Mouse (Mus musculus) stomach, embryonic 16.5 days (tissue): ENCODE measurements around the gene D5Ertd579e. TPM values are rescaled to one million over a fixed set of nuclear protein-coding genes. Genes with fewer than 3 reads are reported as not detected.

ENCODE experiments used
- ATAC-seq: fragments of 200-750 bp; cut with Nextera tagmentation; 2 replicates; pipeline ENCODE4 v1.8.0; 2017; ENCODE audit warnings: moderate number of reproducible peaks, moderate TSS enrichment; ENCODE audit not compliant: insufficient read depth, low FRiP score
- H3K27ac ChIP-seq: fragments of 300-500 bp; sonication (generic); 2 replicates; pipeline ENCODE4 v1.5.1; 2014; ENCODE audit warnings: low read length
- H3K27me3 ChIP-seq: fragments of 300-500 bp; sonication (generic); 2 replicates; pipeline ENCODE4 v1.6.1; 2014; ENCODE audit warnings: low read length, control low read depth, mixed read lengths; ENCODE audit not compliant: control insufficient read depth, insufficient read depth
- H3K36me3 ChIP-seq: fragments of 300-500 bp; sonication (generic); 2 replicates; pipeline ENCODE4 v1.6.1; 2014; ENCODE audit warnings: low read length; ENCODE audit not compliant: control insufficient read depth, insufficient read depth
- H3K4me1 ChIP-seq: fragments of 300-500 bp; sonication (generic); 2 replicates; pipeline ENCODE4 v1.6.1; 2014; ENCODE audit warnings: low read length, control low read depth, mixed read lengths; ENCODE audit not compliant: control insufficient read depth, insufficient read depth
- H3K4me2 ChIP-seq: fragments of 300-500 bp; sonication (generic); 2 replicates; pipeline ENCODE4 v1.6.1; 2014; ENCODE audit warnings: low read depth, low read length, mixed read lengths
- H3K4me3 ChIP-seq: fragments of 300-500 bp; sonication (generic); replicated peaks from 2 replicates; pipeline ENCODE4 v1.5.1; 2014; ENCODE audit warnings: mild to moderate bottlenecking, low read length
- H3K9ac ChIP-seq: fragments of 300-500 bp; sonication (generic); 2 replicates; pipeline ENCODE4 v1.6.1; 2014; ENCODE audit warnings: low read length
- H3K9me3 ChIP-seq: fragments of 300-500 bp; sonication (generic); replicated peaks from 2 replicates; pipeline ENCODE4 v1.6.1; 2016; ENCODE audit warnings: low read length, control low read depth; ENCODE audit not compliant: control insufficient read depth
- WGBS: fragments of 180-500 bp; shearing (Covaris S2); extraction: QIAGEN DNeasy Blood & Tissue Kit; methylation state at CpG from one replicate; pipeline ENCODE4 v1.1.7; 2014; 5-methylcytosine and 5-hydroxymethylcytosine counted together
- polyA plus RNA-seq: library from polyadenylated mRNA; unstranded; fragments of >200 nt; fragmentation: Nextera tagmentation; extraction: Ambion mirVana; gene quantifications from 2 replicates; pipeline ENCODE4 v1.2.1, GENCODE M21; 2015

Gene D5Ertd579e
- polyA plus RNA-seq, 1 experiment from 2014 or later = 20.5 TPM

DNA sequence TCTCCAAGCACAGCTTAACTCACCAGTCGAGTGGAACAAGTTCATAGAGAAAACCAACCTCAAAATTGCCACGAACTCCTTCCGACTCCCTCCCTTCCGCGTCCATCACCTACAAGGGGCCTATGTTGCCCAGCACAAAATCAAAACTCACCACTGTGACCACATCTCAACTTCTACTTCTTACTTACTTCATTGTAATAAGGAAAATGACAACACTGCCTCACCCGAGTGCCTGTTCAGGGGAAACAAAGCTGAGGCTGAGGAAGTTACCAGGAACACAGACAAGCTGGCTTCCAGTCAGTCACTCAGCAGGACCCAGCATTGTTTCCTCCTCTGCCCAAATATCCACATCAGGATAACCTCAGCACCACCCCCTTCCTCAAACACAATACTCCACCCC is 132.1 kb downstream of the D5Ertd579e start:
- H3K4me1 ChIP-seq = 0 out of 2 replicates have a peak, but pooled peaks cover 7% of the 10 kb centered on the region
- no peaks in the 10 kb centered on the region for H3K27me3 ChIP-seq
- H3K27ac ChIP-seq = peak overlapping the region; percentile 34; the same call in 1 of the 2 replicates
- no peak overlapping the region for H3K4me2 ChIP-seq
- no peak overlapping the region for H3K9ac ChIP-seq
- no peak overlapping the region for H3K4me3 ChIP-seq
- H3K9me3 ChIP-seq = no peaks in the 10 kb centered on the region
- WGBS = 79% methylated on average over 6 of the region's 6 CpGs
- no peak for ATAC-seq
- H3K36me3 ChIP-seq = no peaks in the 10 kb centered on the region

DNA sequence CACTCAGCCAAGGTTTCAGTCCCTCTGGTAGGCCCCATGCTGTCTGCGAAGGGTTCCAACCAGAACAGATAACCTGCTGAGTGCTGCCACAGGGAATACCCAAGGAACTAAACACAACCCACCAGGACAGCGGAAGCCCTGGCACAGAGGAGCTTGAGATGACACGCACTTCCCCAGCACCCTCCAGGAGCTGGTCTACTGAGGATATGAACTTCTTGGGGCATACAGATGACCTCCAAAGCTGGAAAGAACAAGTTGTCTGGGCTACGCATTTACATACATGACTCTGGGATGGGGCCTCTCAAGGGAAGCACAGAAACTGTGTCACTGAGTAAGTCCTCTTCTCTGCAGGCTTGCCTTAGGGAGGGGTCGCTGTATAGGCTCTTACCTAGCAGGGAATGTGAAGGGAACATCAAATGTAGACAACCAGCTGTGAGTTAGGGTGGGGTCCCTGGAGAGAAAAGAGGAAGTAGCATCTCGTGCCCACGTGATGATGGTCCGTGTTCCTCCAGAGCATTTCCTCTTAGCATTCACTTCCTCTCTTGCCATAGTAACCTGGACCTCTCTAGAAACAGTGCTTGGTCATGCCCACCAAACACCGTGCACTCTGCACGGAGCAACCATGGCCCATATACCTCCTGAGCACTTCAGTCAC is 132.9 kb downstream of the D5Ertd579e start:
- Histone ChIP-seq H3K36me3 (no peaks in the 10 kb centered on the region), H3K9ac (no peak overlapping the region), H3K4me3 (no peak overlapping the region), H3K27me3 (no peaks in the 10 kb centered on the region), H3K27ac (peak overlapping the region; percentile 43), H3K4me2 (no peak overlapping the region), H3K9me3 (no peaks in the 10 kb centered on the region), H3K4me1 (peaks cover 9% of the 10 kb centered on the region; the same call in 1 of the 2 replicates)
- 83% methylated on average over 10 of the region's 10 CpGs for WGBS
- ATAC-seq = no peak

DNA sequence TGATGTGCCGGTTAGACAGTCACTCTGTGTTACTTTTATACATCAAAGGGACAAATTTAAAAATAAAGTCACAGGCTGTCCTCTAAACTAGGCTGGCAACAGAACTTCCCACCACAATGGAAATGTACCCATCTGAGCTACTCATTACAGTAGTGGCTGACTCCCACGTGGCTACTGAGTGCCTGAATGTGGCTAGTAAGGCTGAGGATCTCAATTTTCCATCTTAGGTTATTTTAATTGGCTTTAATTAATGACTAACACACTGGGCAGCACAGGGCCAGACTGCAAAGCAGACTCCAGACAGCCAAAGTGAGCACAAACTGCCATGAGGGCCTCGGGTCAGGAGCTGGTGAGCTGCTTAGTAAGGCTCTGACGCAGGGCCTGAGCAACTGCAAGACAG is 134.3 kb downstream of the D5Ertd579e start:
- Histone ChIP-seq H3K27me3 (no peaks in the 10 kb centered on the region), H3K27ac (no peak overlapping the region), H3K9ac (no peak overlapping the region), H3K4me1 (peaks cover 9% of the 10 kb centered on the region; the same call in 1 of the 2 replicates), H3K4me2 (no peak overlapping the region), H3K4me3 (no peak overlapping the region), H3K9me3 (no peaks in the 10 kb centered on the region), H3K36me3 (no peaks in the 10 kb centered on the region)
- no peak for ATAC-seq
- 87% methylated on average over 4 of the region's 4 CpGs for WGBS

DNA sequence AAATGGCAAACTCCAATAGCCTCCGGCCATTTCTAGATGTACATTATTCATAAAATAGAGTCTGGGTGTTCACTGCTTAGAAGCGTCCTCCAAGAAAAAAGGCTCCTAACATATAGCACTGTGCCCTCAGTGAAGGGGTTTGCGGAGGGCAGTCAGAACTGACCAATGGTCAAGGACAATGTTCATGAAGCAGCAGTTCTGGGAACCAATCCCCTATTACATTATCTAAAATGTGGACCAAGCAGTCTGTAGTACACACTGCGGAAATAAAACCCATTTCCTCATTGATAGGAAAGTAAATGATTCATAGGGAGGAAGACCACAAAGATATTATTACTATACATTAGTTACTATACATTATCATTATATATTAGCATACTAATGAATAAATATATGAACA is 135.3 kb downstream of the D5Ertd579e start:
- Histone ChIP-seq H3K4me3 (no peak overlapping the region), H3K27ac (peak overlapping the region; percentile 83), H3K9me3 (no peaks in the 10 kb centered on the region), H3K36me3 (no peaks in the 10 kb centered on the region), H3K27me3 (no peaks in the 10 kb centered on the region), H3K4me1 (peaks cover 9% of the 10 kb centered on the region; the same call in 1 of the 2 replicates), H3K4me2 (peak overlapping the region; percentile 10; the same call in 1 of the 2 replicates), H3K9ac (no peak overlapping the region)
- no peak for ATAC-seq
- 90% methylated on average over 4 of the region's 4 CpGs for WGBS

DNA sequence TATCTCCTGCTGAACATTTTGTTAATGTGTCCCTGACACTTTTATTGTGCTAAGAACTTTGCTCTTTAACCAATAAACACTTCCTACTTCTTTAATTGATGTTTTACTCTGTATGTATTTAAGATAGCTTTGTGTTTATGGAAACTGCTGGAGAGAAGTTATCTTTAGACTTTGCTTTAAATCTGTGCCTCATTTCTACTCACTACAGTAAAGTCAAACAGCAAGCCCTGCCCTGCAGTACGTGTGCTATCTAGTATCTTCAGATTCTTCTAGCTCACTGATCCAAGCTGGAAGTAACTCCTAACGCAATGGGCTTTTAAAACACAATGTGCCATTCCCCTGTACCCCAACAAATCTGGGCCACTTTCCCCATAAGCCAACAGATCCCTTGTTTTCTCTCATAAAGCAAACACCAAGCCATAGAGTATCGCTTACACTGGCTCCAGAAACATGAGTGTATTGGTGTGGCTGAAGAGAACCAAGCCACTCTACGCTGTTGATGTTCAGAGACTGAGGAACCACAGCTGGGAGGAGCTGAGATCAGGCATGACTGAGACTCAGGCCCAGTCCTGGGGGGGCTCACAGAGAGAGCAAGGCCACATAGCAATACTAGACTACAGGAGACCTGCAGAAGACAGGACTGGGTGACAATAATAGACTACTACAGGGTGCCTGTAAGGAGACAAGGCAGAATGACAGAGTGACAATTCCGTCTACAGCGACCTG is 136.2 kb downstream of the D5Ertd579e start:
- Histone ChIP-seq H3K27me3 (no peaks in the 10 kb centered on the region), H3K36me3 (no peaks in the 10 kb centered on the region), H3K4me1 (peaks cover 10% of the 10 kb centered on the region; the same call in 1 of the 2 replicates), H3K27ac (peak overlapping the region; percentile 83), H3K9me3 (no peaks in the 10 kb centered on the region), H3K9ac (0 out of 2 replicates have a peak overlapping the region, but pooled peaks have one; percentile 16), H3K4me3 (no peak overlapping the region), H3K4me2 (peak overlapping the region; percentile 10; the same call in 1 of the 2 replicates)
- ATAC-seq = peak; percentile 49; the same call in 1 of the 2 replicates
- WGBS = 65% methylated on average over 6 of the region's 6 CpGs

DNA sequence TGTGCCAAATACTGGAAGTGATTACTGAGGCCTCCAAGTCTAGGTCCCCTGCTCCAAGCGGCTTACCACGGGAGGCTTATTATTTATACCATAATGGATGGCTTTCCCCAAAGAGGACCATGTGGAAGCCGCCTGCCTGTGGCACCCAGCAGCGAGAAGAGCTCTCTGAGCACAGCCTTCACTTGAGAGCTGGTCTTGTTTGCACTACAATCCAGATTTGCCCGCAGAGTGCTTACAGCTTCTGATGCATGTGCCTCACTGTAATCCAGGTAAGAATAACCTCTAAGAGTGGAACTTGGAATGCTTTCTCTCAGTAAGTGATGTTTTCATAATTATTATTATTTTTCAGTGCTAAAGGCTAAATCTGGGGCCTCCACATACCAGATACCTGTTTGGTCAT is 136.7 kb downstream of the D5Ertd579e start:
- WGBS = 62% methylated on average over 5 of the region's 5 CpGs
- H3K4me1 ChIP-seq = peaks cover 16% of the 10 kb centered on the region; the same call in 1 of the 2 replicates
- no peak overlapping the region for H3K4me2 ChIP-seq
- H3K36me3 ChIP-seq = no peaks in the 10 kb centered on the region
- no peaks in the 10 kb centered on the region for H3K27me3 ChIP-seq
- ATAC-seq = no peak
- peak overlapping the region; percentile 72 for H3K27ac ChIP-seq
- H3K9ac ChIP-seq = no peak overlapping the region
- no peak overlapping the region for H3K4me3 ChIP-seq
- H3K9me3 ChIP-seq = no peaks in the 10 kb centered on the region

DNA sequence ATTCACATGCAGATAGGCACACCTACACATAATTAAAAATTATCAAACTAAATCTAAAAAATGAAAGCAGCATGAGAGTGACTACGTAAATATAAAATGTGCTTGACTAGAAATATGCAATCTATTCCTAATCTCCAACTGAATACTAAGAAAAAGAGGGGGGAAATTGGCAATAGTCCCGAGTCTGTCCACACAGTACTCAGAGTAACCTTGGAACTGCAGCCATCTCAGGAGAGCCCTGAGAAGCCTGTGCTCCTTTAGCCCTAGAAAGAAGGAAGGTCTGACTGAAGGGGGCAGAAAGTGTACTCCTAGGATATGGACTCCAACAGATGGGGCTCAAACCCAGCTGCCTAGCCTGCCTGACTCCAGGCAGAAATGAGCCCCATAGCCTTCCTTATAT is 137.3 kb downstream of the D5Ertd579e start:
- Histone ChIP-seq H3K4me2 (no peak overlapping the region), H3K27ac (peak overlapping the region; percentile 72), H3K27me3 (no peaks in the 10 kb centered on the region), H3K4me3 (no peak overlapping the region), H3K9me3 (no peaks in the 10 kb centered on the region), H3K9ac (no peak overlapping the region), H3K4me1 (peaks cover 18% of the 10 kb centered on the region; the same call in 1 of the 2 replicates), H3K36me3 (no peaks in the 10 kb centered on the region)
- WGBS = 71% methylated on average over 2 of the region's 2 CpGs
- no peak for ATAC-seq

DNA sequence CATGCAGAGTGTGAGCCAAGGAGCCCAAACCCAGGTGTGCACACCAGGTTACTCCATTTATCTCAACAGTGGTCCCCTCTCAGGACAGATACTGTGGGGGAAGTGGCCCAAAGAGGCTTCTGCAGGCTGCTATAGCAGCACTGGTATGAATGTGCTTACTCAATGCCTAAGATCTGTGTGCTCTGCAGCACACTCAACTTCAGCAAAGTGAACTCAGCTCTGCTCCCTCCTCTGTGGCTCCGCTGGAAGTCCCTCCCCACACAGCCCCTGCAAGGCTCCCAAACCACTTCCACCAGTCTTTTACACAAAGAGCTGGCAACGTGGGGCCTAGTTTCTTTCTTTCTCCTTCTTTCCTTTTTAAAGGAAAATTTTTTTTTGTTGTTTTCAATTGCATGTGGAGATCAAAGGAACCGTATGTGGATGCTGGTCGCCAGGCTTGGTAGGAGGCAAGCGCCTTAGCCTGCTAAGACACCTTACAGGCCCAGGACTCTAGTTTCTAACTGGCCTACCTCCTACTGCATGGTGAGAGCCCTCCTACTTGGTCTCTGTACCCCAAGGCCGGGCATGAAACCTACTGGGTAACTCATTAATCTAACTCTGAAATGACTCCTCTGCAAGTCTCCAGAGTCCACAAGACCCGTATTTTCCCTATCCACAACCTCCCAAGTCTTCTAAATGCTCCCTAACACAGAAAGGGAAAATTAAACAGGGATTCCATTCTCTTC is 138.1 kb downstream of the D5Ertd579e start:
- H3K4me1 ChIP-seq = peaks cover 18% of the 10 kb centered on the region; the same call in 1 of the 2 replicates

More for the DNA sequence above, 138.1 kb downstream of the D5Ertd579e start:
- Histone ChIP-seq H3K27me3 (no peaks in the 10 kb centered on the region), H3K4me3 (no peak overlapping the region), H3K4me2 (no peak overlapping the region), H3K9me3 (no peaks in the 10 kb centered on the region), H3K27ac (peak overlapping the region; percentile 6), H3K9ac (no peak overlapping the region; the same call in 1 of the 2 replicates), H3K36me3 (no peaks in the 10 kb centered on the region)
- 45% methylated on average over 7 of the region's 7 CpGs for WGBS
- ATAC-seq = peak; percentile 44; the same call in 1 of the 2 replicates
